Mouse (Mus musculus) liver, adult 2 months (tissue): ENCODE measurements around the gene Sumo1.

Source experiments
- CTCF ChIP-seq: fragments of 200-500 bp; IDR thresholded peaks from 2 replicates; pipeline ENCODE4 v1.5.1; 2011; ENCODE audit warnings: low read depth, low read length, control low read depth
- POLR2A ChIP-seq: fragments of 200-500 bp; IDR thresholded peaks from 2 replicates; pipeline ENCODE4 v1.6.1; 2011; ENCODE audit warnings: low read length, control low read depth; ENCODE audit not compliant: insufficient read depth; ENCODE audit errors: extremely low read depth

DNA sequence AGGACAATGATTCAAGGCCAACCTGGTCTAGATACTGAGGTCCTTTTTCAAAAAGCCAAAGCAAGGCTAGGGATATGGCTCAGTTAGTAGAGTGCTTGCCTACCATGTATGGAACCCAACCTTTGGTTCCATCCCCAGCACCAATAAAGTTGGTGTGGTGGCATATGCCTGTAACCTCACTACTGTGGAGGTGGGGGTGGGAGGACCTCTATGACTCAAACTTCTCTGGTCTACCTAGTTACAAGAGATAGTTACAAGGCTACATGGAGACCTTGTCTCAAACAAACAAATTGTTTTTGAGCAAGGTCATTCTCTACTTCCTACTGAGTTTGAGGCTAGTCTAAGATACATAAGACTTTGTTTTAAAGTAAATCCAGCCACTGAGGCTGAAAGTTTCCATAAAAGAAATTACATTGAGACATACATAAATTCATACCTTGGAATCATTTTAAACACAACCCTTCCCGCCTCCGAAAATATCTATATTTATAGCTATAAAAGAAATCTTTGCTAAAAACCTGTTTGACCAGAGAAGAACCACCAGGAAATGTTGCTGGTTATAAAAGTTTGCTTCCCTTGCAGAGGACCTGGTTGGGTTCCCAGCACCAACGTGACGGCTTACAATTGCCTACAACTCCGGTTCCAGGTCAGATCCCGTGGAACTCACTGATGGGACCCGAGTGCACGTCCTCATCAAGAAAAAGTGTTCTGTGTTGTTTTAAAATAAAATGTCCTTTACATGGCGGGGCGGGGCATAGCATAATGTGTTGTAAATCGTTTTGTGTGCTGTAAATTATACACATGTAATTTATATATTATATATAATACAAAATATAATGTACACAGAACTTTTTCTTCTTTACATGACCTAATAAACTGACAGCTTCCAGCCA lies 13.5 kb upstream of the Sumo1 start:
- TF ChIP-seq POLR2A (no peak), CTCF (no peak)
